Mouse (Mus musculus): Measurements from ENCODE around the gene Ceacam16.

- no peak for TF ChIP-seq CTCF (IDR thresholded peaks at IDR 0.05; ENCODE audit: low read depth)
- TF ChIP-seq EP300 (optimal IDR thresholded peaks at IDR 0.05): no peak
Measured at GRCm38 (mm10) chr7:19826756-19827155, 34.3 kb downstream of the Ceacam16 start.

Data from stomach, postnatal 0 days (tissue).